Mouse (Mus musculus): ENCODE measurements around the gene Zfp60. TPM values are rescaled to one million over a fixed set of nuclear protein-coding genes. Genes with fewer than 3 reads are reported as not detected.

Zfp60 gene
- polyA plus RNA-seq, 1 experiment from 2014 or later: 3.9 TPM

DNA sequence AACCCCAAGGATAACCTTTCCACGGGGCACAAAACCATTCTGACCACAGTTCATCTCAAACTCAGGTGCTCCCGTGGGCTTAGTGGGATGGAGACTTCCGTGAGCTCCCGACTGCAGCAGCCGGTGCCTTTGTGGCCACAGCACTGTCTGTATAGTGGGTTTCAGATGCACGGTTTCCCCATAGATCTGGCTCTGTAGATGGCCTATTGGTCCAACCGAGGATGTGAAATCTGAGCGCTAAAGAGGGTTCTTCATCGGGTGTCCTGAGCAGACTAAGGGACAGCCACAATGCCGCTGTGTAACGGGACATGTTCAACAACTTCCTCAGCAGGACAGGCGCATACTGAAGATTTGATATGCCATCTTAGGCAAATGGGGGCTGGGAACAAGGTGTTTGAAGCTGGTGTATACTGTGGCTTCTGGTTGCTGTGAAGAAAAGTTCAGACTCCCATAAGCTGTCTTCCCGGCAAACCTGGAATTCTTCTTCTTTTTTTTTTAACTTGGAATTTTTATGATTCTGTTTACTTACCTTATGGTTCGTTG, 42.9 kb upstream of the Zfp60 start:
- WGBS (ENCODE audit: insufficient replicate concordance): 30% methylated on average over 14 of the region's 14 CpGs
- peak overlapping the region; percentile 88 for H3K4me2 ChIP-seq (ENCODE audit: low read depth, low read length)
- DNase-seq: no peak
- H3K4me3 ChIP-seq (ENCODE audit: low read depth, low read length): peak overlapping the region; percentile 52
- ATAC-seq: no peak
- peak overlapping the region; percentile 71 for H3K9ac ChIP-seq (replicated peaks)
- H3K27ac ChIP-seq (ENCODE audit: low read depth): peak overlapping the region; percentile 64
- H3K4me1 ChIP-seq (ENCODE audit: insufficient read depth): peaks cover 14% of the 10 kb centered on the region
- TF ChIP-seq EP300 (IDR thresholded peaks at IDR 0.05; ENCODE audit: low read depth): no peak
- no peak for TF ChIP-seq CTCF (IDR thresholded peaks at IDR 0.05; ENCODE audit: low read depth)
- H3K27me3 ChIP-seq (ENCODE audit: insufficient read depth, low read length): no peaks in the 10 kb centered on the region
- no peaks in the 10 kb centered on the region for H3K36me3 ChIP-seq (replicated peaks; ENCODE audit: insufficient read depth, low read length)
- H3K9me3 ChIP-seq (ENCODE audit: low read length): no peaks in the 10 kb centered on the region

DNA sequence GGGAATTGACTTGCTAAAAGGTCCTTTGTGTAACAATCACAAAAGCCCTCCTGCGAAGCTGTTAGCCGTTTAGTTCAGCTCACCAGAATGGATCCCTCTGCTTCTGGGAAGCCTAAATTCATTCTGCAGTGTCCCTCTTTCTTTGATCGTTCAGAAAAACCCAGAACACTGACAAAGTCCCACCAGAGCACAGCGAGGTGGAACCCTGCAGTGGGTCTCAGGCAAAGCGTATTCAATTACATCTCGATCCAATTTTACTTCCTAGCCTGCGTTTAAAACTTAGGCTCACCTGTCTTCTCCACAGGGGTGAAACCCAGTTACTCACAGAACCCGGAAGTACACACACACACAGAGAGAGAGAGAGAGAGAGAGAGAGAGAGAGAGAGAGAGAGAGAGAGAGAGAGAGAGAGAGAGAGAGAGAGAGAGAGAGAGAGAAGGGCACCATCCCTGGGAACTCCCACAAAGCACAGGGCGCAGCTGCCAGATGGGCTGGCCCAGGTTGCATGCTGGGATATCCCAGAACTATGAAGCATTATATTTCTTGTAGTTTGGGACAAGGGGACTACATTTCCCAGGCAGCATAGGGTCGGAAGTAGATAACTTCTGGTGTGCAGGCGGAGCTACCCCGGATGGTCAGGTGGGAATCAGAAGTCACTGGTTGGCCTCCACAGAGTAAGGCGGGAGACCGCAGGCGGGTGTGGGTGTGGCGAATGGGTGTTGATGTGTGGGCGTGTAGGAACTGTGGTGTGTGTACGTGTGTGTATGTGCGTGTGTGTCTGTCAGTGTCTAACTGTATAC, 42.2 kb upstream of the Zfp60 start, which contains the start of gene Zfp607b:
Zfp607b (plus strand) TSS at position 526 of the 798 bp plus-strand sequence.
- Histone ChIP-seq H3K36me3 (replicated peaks; ENCODE audit: insufficient read depth, low read length) (no peaks in the 10 kb centered on the region), H3K4me1 (ENCODE audit: insufficient read depth) (peaks cover 14% of the 10 kb centered on the region), H3K9ac (replicated peaks) (peak within 1 kb of the TSS; percentile 71), H3K9me3 (ENCODE audit: low read length) (no peaks in the 10 kb centered on the region), H3K4me3 (ENCODE audit: low read depth, low read length) (peak within 1 kb of the TSS; percentile 52), H3K4me2 (ENCODE audit: low read depth, low read length) (peak within 1 kb of the TSS; percentile 88), H3K27ac (ENCODE audit: low read depth) (peak within 1 kb of the TSS; percentile 64), H3K27me3 (ENCODE audit: insufficient read depth, low read length) (no peaks in the 10 kb centered on the region)
- ATAC-seq: peak; percentile 100
- WGBS (ENCODE audit: insufficient replicate concordance): under 1% methylated on average over 19 of the region's 19 CpGs
- TF ChIP-seq EP300 (IDR thresholded peaks at IDR 0.05; ENCODE audit: low read depth): no peak
- TF ChIP-seq CTCF (IDR thresholded peaks at IDR 0.05; ENCODE audit: low read depth): no peak
- peak; percentile 91 for DNase-seq

DNA sequence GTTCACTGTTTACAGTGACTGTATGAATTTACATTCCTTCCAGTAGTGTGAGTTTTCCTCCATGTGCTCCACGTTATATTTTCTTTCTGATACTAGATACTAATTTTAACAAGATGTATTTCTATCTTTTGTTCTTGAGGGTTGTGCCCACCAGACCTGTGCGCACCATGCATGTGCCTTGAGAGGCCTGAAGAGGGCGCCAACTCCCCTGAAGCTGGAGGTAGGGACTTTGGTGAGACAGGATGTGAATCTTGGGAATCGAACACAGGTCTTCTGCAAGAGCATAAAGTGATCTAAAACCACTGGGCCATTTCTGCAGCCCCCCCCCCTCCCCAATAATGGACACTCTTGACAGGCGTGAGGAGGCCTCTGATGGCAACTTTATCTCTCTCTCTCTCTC, 40.1 kb upstream of the Zfp60 start:
- H3K9ac ChIP-seq (replicated peaks): no peak overlapping the region
- H3K4me3 ChIP-seq (ENCODE audit: low read depth, low read length): no peak overlapping the region
- no peak overlapping the region for H3K27ac ChIP-seq (ENCODE audit: low read depth)
- no peaks in the 10 kb centered on the region for H3K9me3 ChIP-seq (ENCODE audit: low read length)
- H3K36me3 ChIP-seq (replicated peaks; ENCODE audit: insufficient read depth, low read length): no peaks in the 10 kb centered on the region
- no peak overlapping the region for H3K4me2 ChIP-seq (ENCODE audit: low read depth, low read length)
- 38% methylated on average over 5 of the region's 5 CpGs for WGBS (ENCODE audit: insufficient replicate concordance)
- TF ChIP-seq EP300 (IDR thresholded peaks at IDR 0.05; ENCODE audit: low read depth) (no peak), CTCF (IDR thresholded peaks at IDR 0.05; ENCODE audit: low read depth) (peak; percentile 75)
- DNase-seq (peak; percentile 50), ATAC-seq (no peak)
- no peaks in the 10 kb centered on the region for H3K27me3 ChIP-seq (ENCODE audit: insufficient read depth, low read length)
- peaks cover 14% of the 10 kb centered on the region for H3K4me1 ChIP-seq (ENCODE audit: insufficient read depth)

DNA sequence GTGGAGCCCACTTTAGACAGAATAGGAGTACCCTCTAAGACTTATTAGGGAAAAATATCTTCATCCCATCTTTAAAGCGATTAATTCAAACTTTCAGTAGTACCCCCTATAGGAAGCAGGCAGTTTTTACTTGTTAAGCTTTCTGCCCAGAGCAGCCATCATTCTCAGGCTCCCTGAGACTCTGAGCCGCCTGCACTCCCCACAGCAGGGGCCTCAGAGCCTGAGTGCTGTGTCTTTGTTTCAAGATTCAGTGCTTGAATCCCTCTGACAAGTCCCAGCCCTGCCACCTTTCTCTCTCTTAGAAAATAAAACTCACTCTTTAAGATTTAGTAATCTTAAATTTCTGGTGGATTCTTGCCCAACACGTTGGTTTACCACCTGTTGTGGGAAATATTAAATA, 34.5 kb upstream of the Zfp60 start:
- Histone ChIP-seq H3K4me3 (ENCODE audit: low read depth, low read length) (no peak overlapping the region), H3K4me2 (ENCODE audit: low read depth, low read length) (no peak overlapping the region), H3K27ac (ENCODE audit: low read depth) (no peak overlapping the region), H3K36me3 (replicated peaks; ENCODE audit: insufficient read depth, low read length) (no peaks in the 10 kb centered on the region), H3K9me3 (ENCODE audit: low read length) (no peaks in the 10 kb centered on the region), H3K27me3 (ENCODE audit: insufficient read depth, low read length) (no peaks in the 10 kb centered on the region), H3K9ac (replicated peaks) (no peak overlapping the region), H3K4me1 (ENCODE audit: insufficient read depth) (no peaks in the 10 kb centered on the region)
- DNase-seq (no peak), ATAC-seq (no peak)
- 56% methylated on average over 3 of the region's 3 CpGs for WGBS (ENCODE audit: insufficient replicate concordance)
- TF ChIP-seq CTCF (IDR thresholded peaks at IDR 0.05; ENCODE audit: low read depth): no peak

DNA sequence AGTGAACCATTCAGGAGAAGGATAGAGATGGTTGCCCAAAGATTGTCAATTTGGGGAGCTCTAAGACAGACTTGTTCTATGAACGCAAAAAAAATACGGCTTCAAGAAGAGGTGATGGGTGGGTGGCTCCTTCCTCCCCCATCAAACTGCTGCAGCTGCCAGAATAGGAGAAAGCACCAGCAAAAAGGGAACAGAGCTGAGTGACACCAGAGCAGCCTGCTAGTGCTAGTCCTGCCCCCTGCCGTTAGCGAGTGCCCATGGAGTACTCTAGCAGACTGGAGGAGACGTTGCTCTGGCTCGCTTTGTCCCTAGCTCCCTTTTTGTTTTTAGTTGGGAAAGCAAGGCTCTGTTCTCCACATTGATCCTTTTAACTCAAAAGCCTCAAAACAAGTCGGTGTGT, 20.8 kb upstream of the Zfp60 start:
- ATAC-seq (no peak), DNase-seq (no peak)
- 84% methylated on average over 7 of the region's 7 CpGs for WGBS (ENCODE audit: insufficient replicate concordance)
- TF ChIP-seq CTCF (IDR thresholded peaks at IDR 0.05; ENCODE audit: low read depth): no peak
- no peak for TF ChIP-seq EP300 (IDR thresholded peaks at IDR 0.05; ENCODE audit: low read depth)
- Histone ChIP-seq H3K4me3 (ENCODE audit: low read depth, low read length) (no peak overlapping the region), H3K9ac (replicated peaks) (no peak overlapping the region), H3K27me3 (ENCODE audit: insufficient read depth, low read length) (no peaks in the 10 kb centered on the region), H3K4me2 (ENCODE audit: low read depth, low read length) (no peak overlapping the region), H3K4me1 (ENCODE audit: insufficient read depth) (no peaks in the 10 kb centered on the region), H3K9me3 (ENCODE audit: low read length) (0 out of 2 replicates have a peak, but pooled peaks cover 4% of the 10 kb centered on the region), H3K27ac (ENCODE audit: low read depth) (no peak overlapping the region), H3K36me3 (replicated peaks; ENCODE audit: insufficient read depth, low read length) (no peaks in the 10 kb centered on the region)

DNA sequence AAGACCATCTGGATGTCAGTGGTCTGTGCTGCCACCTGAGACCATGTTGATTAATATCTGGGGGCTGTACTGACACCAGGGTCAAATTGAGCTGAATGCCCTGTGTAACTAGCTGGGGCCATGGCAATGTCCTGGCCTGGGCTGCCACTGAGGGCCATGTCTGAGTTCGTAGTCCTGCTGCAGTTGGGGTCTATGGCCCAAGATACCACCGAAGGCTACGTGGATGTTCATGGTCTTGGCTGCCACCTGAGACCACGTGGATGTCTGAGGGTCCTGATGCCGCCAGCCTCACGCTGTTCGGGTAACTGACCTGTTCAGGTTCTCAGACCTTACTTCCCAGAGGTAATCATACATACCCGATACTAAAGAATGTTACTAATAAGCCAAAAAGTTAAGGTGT, 9.2 kb upstream of the Zfp60 start:
- Histone ChIP-seq H3K4me2 (ENCODE audit: low read depth, low read length) (no peak overlapping the region), H3K27me3 (ENCODE audit: insufficient read depth, low read length) (no peaks in the 10 kb centered on the region), H3K4me1 (ENCODE audit: insufficient read depth) (no peaks in the 10 kb centered on the region), H3K27ac (ENCODE audit: low read depth) (no peak overlapping the region), H3K9me3 (ENCODE audit: low read length) (no peaks in the 10 kb centered on the region), H3K9ac (replicated peaks) (no peak overlapping the region), H3K4me3 (ENCODE audit: low read depth, low read length) (no peak overlapping the region), H3K36me3 (replicated peaks; ENCODE audit: insufficient read depth, low read length) (no peaks in the 10 kb centered on the region)
- no peak for TF ChIP-seq EP300 (IDR thresholded peaks at IDR 0.05; ENCODE audit: low read depth)
- no peak for TF ChIP-seq CTCF (IDR thresholded peaks at IDR 0.05; ENCODE audit: low read depth)
- 83% methylated on average over 8 of the region's 8 CpGs for WGBS (ENCODE audit: insufficient replicate concordance)
- ATAC-seq: no peak
- DNase-seq: no peak
